Mouse (Mus musculus) sigmoid colon, adult 10 weeks (tissue): ENCODE measurements around the gene Itsn2. TPM values are rescaled to one million over a fixed set of nuclear protein-coding genes. Genes with fewer than 3 reads are reported as not detected.

ENCODE experiments used
- polyA plus RNA-seq: library from polyadenylated mRNA; stranded (reverse); fragments of 350-450 nt; fragmentation: Illumina TruSeq; extraction: RNeasy Lipid Tissue Mini Kit (QIAGEN cat#74804); gene quantifications from one replicate; pipeline ENCODE4 v1.2.3, GENCODE M21; 2014; ENCODE audit warnings: low read depth, low replicate concordance

The Itsn2 gene
- 180 TPM for polyA plus RNA-seq

GRCm38 (mm10) chr12:4592541-4593165, at the start of gene Itsn2, which contains the start of gene Gm3625:
Itsn2 (plus strand) TSS chr12:4592638.
Gm3625 (minus strand) TSS chr12:4592927.

GRCm38 (mm10) chr12:4738031-4738576, 145.7 kb downstream of the Itsn2 start, which contains the start of gene Fam228a:
Fam228a (minus strand) TSS chr12:4738430.

Other genes starting within 250 kb of the Itsn2 start
- 36.5 TPM for gene Ncoa1, start 115.5 kb upstream of the Itsn2 start, polyA plus RNA-seq
- gene Gm3625, start 289 bp downstream of the Itsn2 start, polyA plus RNA-seq, result not detected
- not detected for gene Fam228a, start 145.8 kb downstream of the Itsn2 start, polyA plus RNA-seq
- gene Pfn4, start 176.4 kb downstream of the Itsn2 start, polyA plus RNA-seq, result 0.76 TPM
- gene Fam228b, start 176.6 kb downstream of the Itsn2 start, polyA plus RNA-seq, result 1.4 TPM
- 285 TPM for gene Sf3b6, start 224.9 kb downstream of the Itsn2 start, polyA plus RNA-seq
- 18.0 TPM for gene Fkbp1b, start 249.0 kb downstream of the Itsn2 start, polyA plus RNA-seq